Mouse (Mus musculus) ES-E14 (cell line): Measurements from ENCODE around the gene Sh2d4b. TPM values are rescaled to one million over a fixed set of nuclear protein-coding genes. Genes with fewer than 3 reads are reported as not detected.

Experiments
- DNase-seq: peaks from one replicate; pipeline ENCODE4 v3.0.0-alpha.2; 2013; ENCODE audit warnings: low read depth, low spot score
- H3K27ac ChIP-seq: 2 replicates; pipeline ENCODE4 v1.5.1; 2012; ENCODE audit warnings: low read depth, mild to moderate bottlenecking, low read length, moderate library complexity, mixed read lengths; ENCODE audit not compliant: poor library complexity, insufficient read depth, severe bottlenecking
- H3K36me3 ChIP-seq: 2 replicates; pipeline ENCODE4 v1.6.1; 2012; ENCODE audit warnings: mild to moderate bottlenecking, low read length, moderate library complexity, mixed read lengths; ENCODE audit not compliant: control insufficient read depth, poor library complexity, insufficient read depth, severe bottlenecking
- H3K4me1 ChIP-seq, 2 experiments: fragments of 150-350 bp in 1 of 2; sonication (generic) in 1 of 2; 2 replicates each; pipeline ENCODE4 v1.6.1; 2012; ENCODE audit warnings: low read length in 2 of 2, mild to moderate bottlenecking in 1 of 2, mixed read lengths in 1 of 2; ENCODE audit not compliant: control insufficient read depth in 2 of 2, insufficient read depth in 2 of 2, poor library complexity in 1 of 2
- H3K4me3 ChIP-seq, 2 experiments: fragments of 150-350 bp in 1 of 2; sonication (generic) in 1 of 2; 2 replicates each; pipeline ENCODE4 v1.5.1; 2012; ENCODE audit warnings: low read length in 2 of 2, low read depth in 1 of 2, mild to moderate bottlenecking in 1 of 2, mixed read lengths in 1 of 2; ENCODE audit not compliant: insufficient read depth in 1 of 2, poor library complexity in 1 of 2, severe bottlenecking in 1 of 2
- H3K9ac ChIP-seq: 2 replicates; pipeline ENCODE4 v1.6.1; 2012; ENCODE audit warnings: low read depth, mild to moderate bottlenecking, low read length, mixed read lengths; ENCODE audit not compliant: poor library complexity, insufficient read depth, severe bottlenecking
- H3K9me3 ChIP-seq: fragments of 150-350 bp; sonication (generic); 2 replicates; pipeline ENCODE4 v1.6.1; 2012; ENCODE audit warnings: low read depth, mild to moderate bottlenecking, low read length; ENCODE audit not compliant: control insufficient read depth, insufficient read depth
- CHD2 ChIP-seq: IDR thresholded peaks from 2 replicates; pipeline ENCODE4 v1.6.1; 2014; ENCODE audit warnings: mild to moderate bottlenecking, low read depth, low read length, inconsistent platforms
- HCFC1 ChIP-seq: IDR thresholded peaks from 2 replicates; pipeline ENCODE4 v1.6.1; 2012; ENCODE audit warnings: low read length, inconsistent platforms, borderline replicate concordance; ENCODE audit not compliant: insufficient read depth
- MAFK ChIP-seq: IDR thresholded peaks from 2 replicates; pipeline ENCODE4 v1.6.1; 2014; ENCODE audit warnings: mild to moderate bottlenecking, low read depth, low read length, inconsistent platforms; ENCODE audit not compliant: insufficient read depth
- ZC3H11A ChIP-seq: IDR thresholded peaks from 2 replicates; pipeline ENCODE4 v1.6.1; 2012; ENCODE audit warnings: low read depth, mild to moderate bottlenecking, inconsistent platforms, low read length, borderline replicate concordance
- ZNF384 ChIP-seq: IDR thresholded peaks from 2 replicates; pipeline ENCODE4 v1.6.1; 2012; ENCODE audit warnings: low read depth, low read length, inconsistent platforms
- in situ Hi-C, 2 experiments: fragments of 600-800 bp; cut with MboI; formaldehyde crosslinking; loops; one replicate each; pipeline ENCODE4 v1.15.1; 2025; ENCODE audit warnings: low sequenced_read_pairs in 2 of 2, inconsistent platforms in 1 of 2; ENCODE audit not compliant: unreplicated experiment in 2 of 2
- total RNA-seq: library from RNA; depleted of rRNA; stranded (reverse); fragments of 300-350 nt; gene quantifications from 2 replicates; pipeline ENCODE4 v1.2.3, GENCODE M21; 2012

The Sh2d4b gene
- total RNA-seq, 1 experiment = 2.5 TPM

DNA sequence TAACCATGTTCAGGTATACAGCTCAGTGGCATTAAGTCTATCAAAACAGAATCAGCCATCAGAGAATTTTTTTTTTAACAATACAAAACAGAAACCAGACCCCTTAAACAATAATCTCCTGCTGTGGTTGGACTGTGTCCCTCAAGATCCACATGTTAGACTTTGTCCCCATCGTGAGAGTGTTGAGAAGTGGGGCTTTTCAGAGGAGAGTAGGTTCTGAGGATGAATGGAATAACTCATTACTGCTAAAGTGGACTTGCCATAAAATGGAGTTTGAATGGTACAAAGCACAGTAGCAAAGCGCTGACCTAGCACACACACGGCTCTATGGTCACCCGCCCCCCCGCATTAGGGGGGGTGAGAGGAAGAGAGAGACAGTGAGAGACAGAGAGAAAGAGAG lies 35.8 kb upstream of the Sh2d4b start:
- Histone ChIP-seq H3K4me3 (no peak overlapping the region), H3K9me3 (no peaks in the 10 kb centered on the region), H3K9ac (no peak overlapping the region), H3K4me1 (peaks cover 0 to 3% of the 10 kb centered on the region in 2 experiments; a peak in 1 of 4 replicates), H3K36me3 (peaks cover 4% of the 10 kb centered on the region; the same call in 1 of the 2 replicates), H3K27ac (no peak overlapping the region)
- no peak for DNase-seq
- TF ChIP-seq MAFK (no peak), ZNF384 (no peak), HCFC1 (no peak), CHD2 (no peak), ZC3H11A (no peak)
- in situ Hi-C loops = loop anchor here in 1 of 2 experiments (5.0 kb wide), 1 partner anchor 38 kb away; the partner anchor contains the start of gene Tspan14

DNA sequence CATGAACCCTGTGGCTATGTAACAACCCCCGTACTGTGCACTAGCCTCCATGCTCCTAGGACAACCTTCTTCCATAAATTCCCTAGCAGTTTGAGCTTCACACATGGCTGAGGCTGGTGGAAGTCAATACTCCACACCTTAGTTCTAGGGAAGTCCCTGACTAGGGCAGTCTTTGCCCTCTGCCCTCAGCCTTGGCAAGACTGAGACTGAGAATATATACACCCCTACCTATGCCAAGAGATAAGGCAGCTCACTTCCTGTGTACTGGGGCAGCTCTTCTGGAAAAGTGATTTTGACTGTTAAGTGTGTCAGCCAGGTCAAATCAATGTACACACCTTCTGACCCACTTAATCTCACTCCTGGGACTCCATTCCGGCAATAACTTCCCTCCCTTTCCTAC lies 34.0 kb upstream of the Sh2d4b start:
- no peak overlapping the region for H3K9ac ChIP-seq
- peaks cover 2% of the 10 kb centered on the region; the same call in 1 of the 2 replicates for H3K36me3 ChIP-seq
- DNase-seq = no peak
- no peaks in the 10 kb centered on the region for H3K9me3 ChIP-seq
- in situ Hi-C loops = loop anchor here in 1 of 2 experiments (5.0 kb wide), 1 partner anchor 40 kb away; the partner anchor contains the start of gene Tspan14
- no peak overlapping the region for H3K27ac ChIP-seq
- TF ChIP-seq MAFK (no peak), ZC3H11A (no peak), HCFC1 (no peak), CHD2 (no peak), ZNF384 (no peak)
- H3K4me3 ChIP-seq = no peak overlapping the region
- H3K4me1 ChIP-seq = peaks cover 0 to 3% of the 10 kb centered on the region in 2 experiments; a peak in 1 of 4 replicates

DNA sequence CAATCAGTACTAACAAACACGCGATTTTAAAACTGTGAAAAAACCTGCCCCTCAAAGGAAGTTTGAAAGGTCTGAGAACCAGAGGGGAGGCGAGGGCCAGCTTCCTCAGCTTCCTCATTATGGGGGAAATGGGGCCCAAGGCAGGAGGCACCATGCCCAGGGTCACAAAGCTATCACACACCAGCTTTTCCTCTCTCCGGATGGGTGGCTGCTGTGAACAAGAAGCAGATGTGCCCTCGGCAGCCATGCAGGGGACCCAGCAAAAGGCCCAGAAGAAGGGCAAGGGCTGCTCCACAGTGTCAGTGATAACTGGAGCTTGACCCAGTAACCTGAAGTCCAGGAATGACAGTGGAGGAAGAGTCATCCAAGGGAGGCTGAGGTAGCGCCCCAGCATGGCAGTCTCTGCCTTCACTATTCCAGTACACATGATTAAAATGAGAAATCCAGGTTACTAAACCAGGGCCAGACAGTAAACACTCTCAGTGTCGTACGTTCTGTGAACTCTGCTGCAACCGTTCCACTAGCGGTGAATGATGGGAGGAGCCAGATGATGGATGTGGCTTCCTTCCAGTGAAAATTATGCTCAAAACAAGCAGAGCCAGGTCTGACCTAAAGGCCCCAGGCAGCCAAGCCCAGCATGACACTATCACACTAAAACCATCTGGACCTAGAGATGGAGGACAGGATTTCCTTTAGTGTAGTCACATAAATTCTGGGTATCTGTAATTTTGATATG lies 31.5 kb upstream of the Sh2d4b start:
- TF ChIP-seq MAFK (no peak), ZC3H11A (no peak), CHD2 (no peak), HCFC1 (no peak), ZNF384 (no peak)
- Histone ChIP-seq H3K27ac (no peak overlapping the region), H3K9me3 (no peaks in the 10 kb centered on the region), H3K36me3 (peaks cover 2% of the 10 kb centered on the region; the same call in 1 of the 2 replicates), H3K4me3 (no peak overlapping the region), H3K9ac (no peak overlapping the region), H3K4me1 (peaks cover 0 to 3% of the 10 kb centered on the region in 2 experiments; a peak in 1 of 4 replicates)
- in situ Hi-C loops = loop anchor here in 1 of 2 experiments (5.0 kb wide), 1 partner anchor 43 kb away; the partner anchor contains the start of gene Tspan14
- no peak for DNase-seq

DNA sequence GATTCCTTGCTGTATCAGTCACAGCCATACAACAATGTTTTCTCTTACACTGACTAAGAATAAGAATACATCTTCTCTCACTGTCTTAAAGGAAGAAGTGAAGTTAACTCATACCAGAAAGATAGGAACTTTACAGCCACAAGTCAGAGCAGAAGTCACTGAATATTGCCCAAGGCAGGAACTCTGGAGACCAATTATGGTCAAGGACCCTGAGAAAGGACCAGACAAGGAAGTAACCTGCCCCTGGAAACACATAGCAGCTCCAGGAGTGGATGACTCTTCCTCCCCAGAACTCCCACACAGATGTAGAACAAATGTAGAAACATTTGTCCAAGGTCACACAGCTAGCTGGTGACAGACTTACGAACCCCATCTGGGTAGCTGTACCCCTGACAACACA lies 28.2 kb upstream of the Sh2d4b start:
- in situ Hi-C loops = no loop called here
- no peak for TF ChIP-seq MAFK
- TF ChIP-seq HCFC1 = no peak
- TF ChIP-seq ZNF384 = no peak
- TF ChIP-seq CHD2 = no peak
- no peak for TF ChIP-seq ZC3H11A
- Histone ChIP-seq H3K9ac (no peak overlapping the region), H3K4me3 (no peak overlapping the region), H3K9me3 (no peaks in the 10 kb centered on the region), H3K27ac (no peak overlapping the region), H3K4me1 (peaks cover 0 to 10% of the 10 kb centered on the region in 2 experiments; a peak in 1 of 4 replicates), H3K36me3 (peaks cover 4% of the 10 kb centered on the region; the same call in 1 of the 2 replicates)
- DNase-seq = no peak
